Mouse (Mus musculus): ENCODE results near the gene Med9.

GRCm38 (mm10) chr11:59933943-59934342 is 14.1 kb upstream of the Med9 start:
- no peak for TF ChIP-seq CTCF (IDR thresholded peaks at IDR 0.05; ENCODE audit: low read depth)
- no peak for TF ChIP-seq EP300 (IDR thresholded peaks at IDR 0.05; ENCODE audit: low read depth)
